Mouse (Mus musculus): Measurements from ENCODE around the gene Slc16a13.

Gene Slc16a13

GRCm38 (mm10) chr11:70232546-70232945, 11.7 kb upstream of the Slc16a13 start:
- no peak for DNase-seq (ENCODE audit: low spot score)

- peak; percentile 88 for DNase-seq (ENCODE audit: low spot score)
Measured at GRCm38 (mm10) chr11:70230239-70230727, 9.4 kb upstream of the Slc16a13 start.

GRCm38 (mm10) chr11:70229260-70230010, 8.6 kb upstream of the Slc16a13 start, which contains the start of gene Bcl6b:
Gene Bcl6b (minus strand): TSS chr11:70229798.
- DNase-seq (ENCODE audit: low spot score) = no peak

- peak; percentile 76 for DNase-seq (ENCODE audit: low spot score)
Measured at GRCm38 (mm10) chr11:70228828-70229227, 8.0 kb upstream of the Slc16a13 start.

GRCm38 (mm10) chr11:70227661-70228245, 6.9 kb upstream of the Slc16a13 start:
- no peak for DNase-seq (ENCODE audit: low spot score)

- no peak for DNase-seq (ENCODE audit: low spot score)
Measured at GRCm38 (mm10) chr11:70227126-70227525, 6.3 kb upstream of the Slc16a13 start.

GRCm38 (mm10) chr11:70226602-70226890, 5.7 kb upstream of the Slc16a13 start:
- DNase-seq (ENCODE audit: low spot score) = no peak

- no peak for DNase-seq (ENCODE audit: low spot score)
Measured at GRCm38 (mm10) chr11:70225798-70226601, 5.1 kb upstream of the Slc16a13 start.

- no peak for DNase-seq (ENCODE audit: low spot score)
Measured at GRCm38 (mm10) chr11:70223724-70224123, 2.9 kb upstream of the Slc16a13 start.

- no peak for DNase-seq (ENCODE audit: low spot score)
Measured at GRCm38 (mm10) chr11:70221603-70222500, 988 bp upstream of the Slc16a13 start.

- DNase-seq (ENCODE audit: low spot score) = no peak
Measured at GRCm38 (mm10) chr11:70220323-70220722, 541 bp downstream of the Slc16a13 start.

GRCm38 (mm10) chr11:70219873-70220272, 991 bp downstream of the Slc16a13 start:
- DNase-seq (ENCODE audit: low spot score) = no peak

GRCm38 (mm10) chr11:70218741-70219470, 2.0 kb downstream of the Slc16a13 start:
- no peak for DNase-seq (ENCODE audit: low spot score)

- no peak for DNase-seq (ENCODE audit: low spot score)
Measured at GRCm38 (mm10) chr11:70218039-70218438, 2.8 kb downstream of the Slc16a13 start.

- DNase-seq (ENCODE audit: low spot score) = no peak
Measured at GRCm38 (mm10) chr11:70216103-70216502, 4.8 kb downstream of the Slc16a13 start.

GRCm38 (mm10) chr11:70215301-70215700, 5.6 kb downstream of the Slc16a13 start:
- DNase-seq (ENCODE audit: low spot score) = no peak

- DNase-seq (ENCODE audit: low spot score) = no peak
Measured at GRCm38 (mm10) chr11:70214856-70215209, 6.0 kb downstream of the Slc16a13 start.

GRCm38 (mm10) chr11:70214191-70214855, 6.5 kb downstream of the Slc16a13 start:
- no peak for DNase-seq (ENCODE audit: low spot score)

GRCm38 (mm10) chr11:70213736-70214135, 7.1 kb downstream of the Slc16a13 start:
- DNase-seq (ENCODE audit: low spot score) = no peak

- DNase-seq (ENCODE audit: low spot score) = no peak
Measured at GRCm38 (mm10) chr11:70212896-70213295, 8.0 kb downstream of the Slc16a13 start.

- DNase-seq (ENCODE audit: low spot score) = no peak
Measured at GRCm38 (mm10) chr11:70212423-70212822, 8.4 kb downstream of the Slc16a13 start, which contains the start of gene Slc16a11. Gene Slc16a11 (plus strand): TSS chr11:70212752.
